Mouse (Mus musculus) olfactory bulb, adult 2 months (tissue): ENCODE data around the gene Ddx23.

ENCODE experiments used
- CTCF ChIP-seq: fragments of 200-500 bp; IDR thresholded peaks from 2 replicates; pipeline ENCODE4 v1.5.1; 2012; ENCODE audit warnings: low read depth, mild to moderate bottlenecking, low read length, moderate library complexity; ENCODE audit not compliant: insufficient read depth
- POLR2A ChIP-seq: fragments of 200-500 bp; IDR thresholded peaks from 2 replicates; pipeline ENCODE4 v1.6.1; 2012; ENCODE audit warnings: mild to moderate bottlenecking, low read depth, low read length, moderate library complexity; ENCODE audit not compliant: insufficient read depth

GRCm38 (mm10) chr15:98691486-98692147, 28.9 kb upstream of the Ddx23 start:
- no peak for TF ChIP-seq CTCF
- no peak for TF ChIP-seq POLR2A
